24 mouse cellular contexts compared by ENCODE assay signal in the genomic region with DNA sequence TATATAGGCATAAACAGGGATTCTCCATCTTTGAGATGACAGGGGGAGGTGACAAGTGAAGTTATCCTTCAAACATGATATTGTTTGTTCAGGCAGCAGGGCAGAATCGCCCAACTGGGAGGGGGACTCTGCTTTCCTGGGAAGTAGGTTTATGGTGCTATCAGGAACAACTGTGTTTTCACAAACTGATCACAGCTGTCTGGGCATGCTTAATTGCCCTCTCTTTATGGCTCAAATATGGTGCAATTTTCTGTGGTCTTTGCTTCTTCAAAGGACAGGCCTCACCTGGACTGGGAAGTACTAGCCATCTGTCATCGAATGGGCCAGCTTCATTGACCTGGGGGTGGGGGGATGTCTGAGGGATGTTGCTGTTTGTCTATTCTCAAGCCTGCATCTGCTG. TPM values are rescaled to one million over a fixed set of nuclear protein-coding genes. Genes with fewer than 3 reads are reported as not detected.
"Had no signal": no experiment of that assay in that cellular context is flagged by ENCODE, and none has a peak within 500 bp of the region (broad histone marks: within the 10 kb centered on the region; RNA-seq: fewer than 3 reads in every experiment).

No protein-coding gene starts in this region.

- DNase-seq: kidney, adult 2 months; kidney, postnatal 10 days; kidney, postnatal 4 days; layer of hippocampus, adult 9-11 months; liver, embryonic 13.5 days; lung, embryonic 14.5 days; right cerebral cortex, adult 18-20 months; right cerebral cortex, postnatal 14 days; spleen, adult 18-20 months; thymus, postnatal 25 days had no signal

- H3K36me3 ChIP-seq: liver, embryonic 13.5 days; midbrain, embryonic 12.5 days; midbrain, embryonic 15.5 days; neural tube, embryonic 13.5 days; stomach, embryonic 15.5 days had no signal

- H3K4me3 ChIP-seq: layer of hippocampus, adult 2 months; left cerebral cortex, adult 2 months; liver, embryonic 13.5 days; midbrain, embryonic 12.5 days; midbrain, embryonic 15.5 days; neural tube, embryonic 13.5 days; stomach, embryonic 15.5 days had no signal

- H3K27me3 ChIP-seq: liver, embryonic 13.5 days; midbrain, embryonic 12.5 days; midbrain, embryonic 15.5 days; neural tube, embryonic 13.5 days; stomach, embryonic 15.5 days had no signal

- H3K9me3 ChIP-seq: liver, embryonic 13.5 days; midbrain, embryonic 12.5 days; midbrain, embryonic 15.5 days; neural tube, embryonic 13.5 days; stomach, embryonic 15.5 days had no signal

- H3K9ac ChIP-seq: liver, embryonic 13.5 days; lung, embryonic 14.5 days; midbrain, embryonic 12.5 days; midbrain, embryonic 15.5 days; neural tube, embryonic 13.5 days; stomach, embryonic 15.5 days had no signal

- H3K4me1 ChIP-seq: liver, embryonic 13.5 days; midbrain, embryonic 12.5 days; midbrain, embryonic 15.5 days; neural tube, embryonic 13.5 days; stomach, embryonic 15.5 days had no signal

- H3K27ac ChIP-seq: layer of hippocampus, adult 2 months; left cerebral cortex, adult 2 months; liver, embryonic 13.5 days; macrophage; midbrain, embryonic 12.5 days; midbrain, embryonic 15.5 days; neural tube, embryonic 13.5 days; stomach, embryonic 15.5 days had no signal

- H3K4me2 ChIP-seq: liver, embryonic 13.5 days; lung, embryonic 14.5 days; midbrain, embryonic 12.5 days; midbrain, embryonic 15.5 days; neural tube, embryonic 13.5 days; stomach, embryonic 15.5 days had no signal

- ATAC-seq: hindbrain, embryonic 16.5 days; lung, postnatal 0 days; midbrain, embryonic 15.5 days had no signal

RNA-seq across cellular contexts. Expression of a gene that starts 5.7 kb away (rescaled TPM):
- polyA plus RNA-seq: hindbrain, embryonic 16.5 days; kidney, adult 2 months; limb, embryonic 11.5 days; limb, embryonic 14.5 days; liver, adult 2 months; liver, embryonic 13.5 days; liver, embryonic 16.5 days; lung, embryonic 14.5 days; lung, postnatal 0 days; macrophage; midbrain, embryonic 12.5 days; midbrain, embryonic 15.5 days; neural tube, embryonic 13.5 days; stomach, embryonic 15.5 days; thymus, postnatal 0 days had no signal

RNA-seq across cellular contexts. Expression of a gene that starts 20.7 kb away (rescaled TPM):
- polyA plus RNA-seq: hindbrain, embryonic 16.5 days; kidney, adult 2 months; limb, embryonic 11.5 days; limb, embryonic 14.5 days; liver, adult 2 months; liver, embryonic 13.5 days; liver, embryonic 16.5 days; lung, embryonic 14.5 days; lung, postnatal 0 days; macrophage; midbrain, embryonic 12.5 days; midbrain, embryonic 15.5 days; neural tube, embryonic 13.5 days had no signal

RNA-seq across cellular contexts. Expression of a gene that starts 59.4 kb away (rescaled TPM):
- polyA plus RNA-seq: hindbrain, embryonic 16.5 days; kidney, adult 2 months; limb, embryonic 11.5 days; liver, adult 2 months; lung, embryonic 14.5 days; midbrain, embryonic 12.5 days; midbrain, embryonic 15.5 days; neural tube, embryonic 13.5 days had no signal
